Mouse (Mus musculus): Measurements from ENCODE around the gene Snx20. TPM values are rescaled to one million over a fixed set of nuclear protein-coding genes. Genes with fewer than 3 reads are reported as not detected.

Snx20 gene
- 10.1 and 13.3 TPM in 2 replicates for total RNA-seq (2012; rRNA removed)
- 10 to 100 TPM in 1 of 2 experiments, not detected in 1; 15.9 TPM for polyA plus RNA-seq (2012; ENCODE audit: insufficient read depth in 1 of 2, insufficient read length in 2 of 2, low read depth in 1 of 2, low replicate concordance in 2 of 2, missing spikeins in 1 of 2)

DNA sequence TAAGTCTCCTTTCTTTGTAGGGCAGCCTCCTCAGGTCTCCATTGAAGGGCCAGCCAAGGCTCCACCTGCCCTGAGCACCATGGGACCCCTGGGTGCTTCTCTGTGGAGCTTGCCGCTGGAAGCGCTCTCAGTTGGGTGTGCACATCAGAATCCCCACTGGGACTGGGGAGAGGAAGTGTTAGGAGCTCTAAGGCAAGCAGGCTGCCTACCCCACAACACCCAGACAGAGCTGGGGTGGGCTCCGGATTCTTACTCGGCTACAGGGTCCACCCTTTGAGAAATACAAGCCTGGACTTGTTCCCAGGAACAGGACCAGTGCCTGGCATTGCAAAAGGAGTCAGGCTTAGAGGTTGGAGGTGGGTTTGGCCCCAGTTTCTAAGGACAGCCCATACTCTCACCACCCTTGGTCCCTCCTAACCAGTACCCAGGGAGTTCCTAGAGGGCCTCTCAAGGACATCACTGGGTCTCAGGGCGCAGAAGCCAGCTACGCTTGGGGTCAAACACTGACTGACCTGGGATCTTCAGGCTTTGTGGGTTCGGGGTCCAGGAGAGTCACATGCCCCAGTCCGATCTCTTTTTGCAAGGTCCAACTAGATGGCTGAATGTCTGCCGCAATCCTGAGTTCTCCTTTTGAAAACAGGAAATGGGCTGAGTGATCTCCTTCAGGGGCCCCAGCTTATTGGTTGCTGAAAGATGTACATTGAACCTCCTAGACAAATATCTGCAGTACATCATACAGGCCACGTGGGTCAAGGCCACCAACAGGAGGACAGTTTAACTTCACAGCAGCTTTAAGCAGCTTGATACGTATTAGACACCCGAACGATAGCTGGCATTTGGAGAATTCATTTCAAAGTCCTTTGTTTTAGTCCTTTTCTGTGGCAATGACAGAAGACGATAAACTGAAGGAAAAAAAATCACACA lies at the start of gene Snx20:
TSS of gene Snx20 (minus strand) at position 655 of the 924 bp plus-strand sequence.
- Histone ChIP-seq H3K79me2 (ENCODE audit: control insufficient read depth, insufficient read depth, low read length, poor library complexity) (peaks cover 8% of the 10 kb centered on the region; the same call in 1 of the 2 replicates), H3K4me1 (ENCODE audit: control insufficient read depth in 1 of 2, insufficient read depth in 2 of 2, low read length in 2 of 2) (peaks cover 0 to 12% of the 10 kb centered on the region in 2 experiments), H3K9ac (ENCODE audit: control insufficient read depth, low read depth, low read length, poor library complexity, severe bottlenecking) (peak within 1 kb of the TSS; percentile 80), H3K36me3 (ENCODE audit: control insufficient read depth in 1 of 2, insufficient read depth in 2 of 2, low read length in 2 of 2) (no peaks in the 10 kb centered on the region), H3K27ac (ENCODE audit: control insufficient read depth, low read depth, low read length) (peak within 1 kb of the TSS; percentile 62), H3K4me3 (ENCODE audit: control insufficient read depth in 1 of 2, insufficient read depth in 1 of 2, low read depth in 2 of 2, low read length in 2 of 2) (peak within 1 kb of the TSS; percentile 81 to 98), H3K9me3 (replicated peaks; ENCODE audit: insufficient read depth, low read length) (no peaks in the 10 kb centered on the region), H3K27me3 (ENCODE audit: control insufficient read depth in 1 of 2, insufficient read depth in 2 of 2, low read length in 2 of 2) (no peaks in the 10 kb centered on the region)
- TF ChIP-seq POLR2AphosphoS2 (IDR thresholded peaks at IDR 0.05; ENCODE audit: low read length): peak; percentile 74
- peak; percentile 94 for TF ChIP-seq SIN3A (IDR thresholded peaks at IDR 0.05; ENCODE audit: low read length)
- peak; percentile 36; the same call in 1 of the 2 replicates for TF ChIP-seq KAT2A (conservative IDR thresholded peaks at IDR 0.05; ENCODE audit: low read depth, low read length)
- peak; percentile 90 for TF ChIP-seq MXI1 (IDR thresholded peaks at IDR 0.05; ENCODE audit: low read depth, low read length)
- peak; percentile 90 for TF ChIP-seq TBP (IDR thresholded peaks at IDR 0.05; ENCODE audit: low read depth, low read length)
- TF ChIP-seq CHD1 (IDR thresholded peaks at IDR 0.05; ENCODE audit: low read depth, low read length): no peak
- TF ChIP-seq TCF12 (IDR thresholded peaks at IDR 0.05; ENCODE audit: low read depth, low read length): peak; percentile 63
- no peak for TF ChIP-seq UBTF (IDR thresholded peaks at IDR 0.05; ENCODE audit: borderline replicate concordance, insufficient read depth, low read depth, low read length)
- TF ChIP-seq POLR2A (IDR thresholded peaks at IDR 0.05; ENCODE audit: control insufficient read depth in 1 of 2, insufficient read depth in 1 of 2, low read depth in 1 of 2, low read length in 2 of 2, poor library complexity in 1 of 2): peak; percentile 58 to 80; a peak in 2 of 4 replicates
- TF ChIP-seq MAX (IDR thresholded peaks at IDR 0.05; ENCODE audit: low read length): peak; percentile 95
- no peak for TF ChIP-seq JUND (IDR thresholded peaks at IDR 0.05; ENCODE audit: low read depth, low read length)
- TF ChIP-seq USF2 (IDR thresholded peaks at IDR 0.05; ENCODE audit: borderline replicate concordance in 1 of 2, insufficient read depth in 1 of 2, low read depth in 1 of 2, low read length in 2 of 2): peak in 1 of 2 experiments; percentile 85; a peak in 3 of 4 replicates
- no peak for TF ChIP-seq CHD2 (IDR thresholded peaks at IDR 0.05; ENCODE audit: low read length)
- TF ChIP-seq MAZ (IDR thresholded peaks at IDR 0.05; ENCODE audit: low read depth, low read length): no peak
- TF ChIP-seq MYC (IDR thresholded peaks at IDR 0.05; ENCODE audit: low read depth, low read length): peak; percentile 88
- TF ChIP-seq MYB (IDR thresholded peaks at IDR 0.05; ENCODE audit: low read depth, low read length): no peak
- TF ChIP-seq GATA1 (IDR thresholded peaks at IDR 0.05; ENCODE audit: low read depth, low read length): peak; percentile 55
- peak; percentile 78 for TF ChIP-seq NELFE (IDR thresholded peaks at IDR 0.05; ENCODE audit: low read depth, low read length)
- peak; percentile 88 for TF ChIP-seq ELF1 (IDR thresholded peaks at IDR 0.05; ENCODE audit: low read depth, low read length)
- peak; percentile 74 for TF ChIP-seq ZMIZ1 (IDR thresholded peaks at IDR 0.05; ENCODE audit: low read depth, low read length)
- TF ChIP-seq E2F4 (IDR thresholded peaks at IDR 0.05; ENCODE audit: borderline replicate concordance, low read depth, low read length): no peak
- TF ChIP-seq MEF2A (IDR thresholded peaks at IDR 0.05; ENCODE audit: extremely low read depth, insufficient replicate concordance, low read depth, low read length, poor library complexity, severe bottlenecking): no peak
- peak; percentile 38; the same call in 1 of the 2 replicates for TF ChIP-seq ETS1 (IDR thresholded peaks at IDR 0.05; ENCODE audit: low read depth, low read length)
- no peak for TF ChIP-seq ZKSCAN1 (IDR thresholded peaks at IDR 0.05; ENCODE audit: low read depth, low read length)
- peak; percentile 73 for TF ChIP-seq HCFC1 (IDR thresholded peaks at IDR 0.05; ENCODE audit: low read depth, low read length)
- peak; percentile 97 for TF ChIP-seq USF1 (IDR thresholded peaks at IDR 0.05; ENCODE audit: low read depth, low read length)
- TF ChIP-seq BHLHE40 (IDR thresholded peaks at IDR 0.05; ENCODE audit: borderline replicate concordance, low read depth, low read length): peak; percentile 45; the same call in 1 of the 2 replicates
- peak in 1 of 2 experiments; percentile 20; a peak in 2 of 4 replicates for TF ChIP-seq EP300 (IDR thresholded peaks at IDR 0.05; ENCODE audit: low read depth in 1 of 2, low read length in 2 of 2)
- TF ChIP-seq GABPA (IDR thresholded peaks at IDR 0.05; ENCODE audit: low read depth, low read length): no peak
- DNase-seq (ENCODE audit: low read depth, low spot score): peak; percentile 94

All from MEL (cell line).